Mouse (Mus musculus) hindbrain, embryonic 16.5 days (tissue): ENCODE results near the gene Maea. TPM values are rescaled to one million over a fixed set of nuclear protein-coding genes. Genes with fewer than 3 reads are reported as not detected.
"Not testable (repeated sequence)": the region's sequence is repeated elsewhere in the genome, so short reads cannot be mapped to it uniquely, and the experiment has no call there.

ENCODE experiments used
- ATAC-seq: fragments of 200-750 bp; cut with Nextera tagmentation; 2 replicates; pipeline ENCODE4 v1.8.0; 2017; ENCODE audit warnings: moderate TSS enrichment, moderate library complexity
- H3K27ac ChIP-seq: fragments of 300-500 bp; sonication (generic); 2 replicates; pipeline ENCODE4 v1.5.1; 2014; ENCODE audit warnings: low read depth, mild to moderate bottlenecking, control low read depth, low read length, moderate library complexity
- H3K27me3 ChIP-seq: fragments of 300-500 bp; sonication (generic); replicated peaks from 2 replicates; pipeline ENCODE4 v1.6.1; 2014; ENCODE audit warnings: low read length; ENCODE audit not compliant: control insufficient read depth, insufficient read depth
- H3K36me3 ChIP-seq: fragments of 300-500 bp; sonication (generic); 2 replicates; pipeline ENCODE4 v1.6.1; 2014; ENCODE audit warnings: mild to moderate bottlenecking, low read length, moderate library complexity, mixed read lengths; ENCODE audit not compliant: control insufficient read depth, insufficient read depth
- H3K4me1 ChIP-seq: fragments of 300-500 bp; sonication (generic); 2 replicates; pipeline ENCODE4 v1.6.1; 2014; ENCODE audit warnings: low read depth, low read length; ENCODE audit not compliant: control insufficient read depth, insufficient read depth
- H3K4me2 ChIP-seq: fragments of 300-500 bp; sonication (generic); 2 replicates; pipeline ENCODE4 v1.6.1; 2014; ENCODE audit warnings: mild to moderate bottlenecking, low read length, control low read depth, moderate library complexity
- H3K4me3 ChIP-seq: fragments of 300-500 bp; sonication (generic); 2 replicates; pipeline ENCODE4 v1.5.1; 2014; ENCODE audit warnings: mild to moderate bottlenecking, low read length, control low read depth, moderate library complexity
- H3K9ac ChIP-seq: fragments of 300-500 bp; sonication (generic); 2 replicates; pipeline ENCODE4 v1.6.1; 2014; ENCODE audit warnings: low read depth, mild to moderate bottlenecking, control low read depth, low read length, moderate library complexity
- H3K9me3 ChIP-seq: fragments of 300-500 bp; sonication (generic); 2 replicates; pipeline ENCODE4 v1.6.1; 2014; ENCODE audit warnings: mild to moderate bottlenecking, low read length, moderate library complexity; ENCODE audit not compliant: control insufficient read depth
- WGBS: fragments of 180-500 bp; shearing (Covaris S2); extraction: QIAGEN DNeasy Blood & Tissue Kit; methylation state at CpG from one replicate; pipeline ENCODE4 v1.1.7; 2014; 5-methylcytosine and 5-hydroxymethylcytosine counted together
- polyA plus RNA-seq: library from polyadenylated mRNA; unstranded; fragments of >200 nt; fragmentation: Nextera tagmentation; extraction: Ambion mirVana; gene quantifications from 2 replicates; pipeline ENCODE4 v1.2.1, GENCODE M21; 2015

Maea gene
- polyA plus RNA-seq, 1 experiment from 2014 or later = 142 TPM

DNA sequence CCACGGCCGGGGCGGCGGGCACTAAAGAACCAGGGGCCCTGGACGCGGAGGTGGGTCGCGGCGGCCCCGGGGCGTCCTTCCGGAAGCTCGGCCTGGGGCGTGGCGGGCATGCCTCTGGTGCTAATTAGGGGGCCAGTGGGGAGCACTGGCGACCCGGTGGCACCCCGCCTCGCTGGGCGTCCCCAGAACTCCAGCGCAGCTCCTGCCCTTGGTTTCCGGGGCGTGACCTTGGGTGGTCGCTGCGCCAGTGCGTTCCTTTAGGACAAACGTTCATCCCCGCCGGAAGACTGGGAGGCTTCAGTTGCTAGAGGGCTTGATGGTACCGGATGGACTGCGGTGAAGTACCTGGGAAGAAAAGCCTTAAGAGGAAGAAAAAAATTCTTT is 660 bp downstream of the Maea start:
- WGBS = 0% methylated on average over 25 of the region's 31 CpGs
- ATAC-seq = no peak

DNA sequence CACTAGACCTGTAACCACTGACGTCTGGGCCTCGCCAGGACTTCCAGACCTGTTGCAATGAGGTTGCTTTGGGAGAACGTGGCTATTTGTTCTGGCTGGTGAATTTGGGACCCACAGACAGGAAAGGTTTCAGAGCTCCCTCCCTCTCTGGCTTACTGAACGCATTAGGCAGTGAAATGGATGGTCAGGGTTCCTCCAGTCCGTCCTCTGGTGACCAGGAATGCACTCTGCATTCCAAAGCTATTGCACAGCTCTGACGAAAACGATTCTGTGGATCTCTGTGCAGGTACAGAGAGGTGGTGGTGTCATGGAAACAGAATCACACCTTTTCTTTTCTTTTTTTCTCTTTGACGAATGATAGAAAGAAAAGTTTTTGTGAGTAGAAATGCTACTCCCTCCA is 1.9 kb downstream of the Maea start:
- Histone ChIP-seq H3K27ac (no peak overlapping the region), H3K9me3 (no peaks in the 10 kb centered on the region), H3K4me3 (no peak overlapping the region), H3K4me2 (peak overlapping the region; percentile 88; the same call in 1 of the 2 replicates), H3K9ac (no peak overlapping the region), H3K27me3 (no peaks in the 10 kb centered on the region), H3K4me1 (peaks cover 19% of the 10 kb centered on the region), H3K36me3 (no peaks in the 10 kb centered on the region; the same call in 1 of the 2 replicates)
- ATAC-seq = no peak
- 80% methylated on average over 8 of the region's 8 CpGs for WGBS

More for the DNA sequence above, 660 bp downstream of the Maea start:
- Histone ChIP-seq H3K27me3 (no peaks in the 10 kb centered on the region), H3K9ac (peak overlapping the region; percentile 99), H3K4me2 (peak overlapping the region; percentile 88), H3K27ac (peak overlapping the region; percentile 81), H3K9me3 (no peaks in the 10 kb centered on the region), H3K36me3 (no peaks in the 10 kb centered on the region; the same call in 1 of the 2 replicates), H3K4me3 (peak overlapping the region; percentile 100), H3K4me1 (peaks cover 19% of the 10 kb centered on the region)

DNA sequence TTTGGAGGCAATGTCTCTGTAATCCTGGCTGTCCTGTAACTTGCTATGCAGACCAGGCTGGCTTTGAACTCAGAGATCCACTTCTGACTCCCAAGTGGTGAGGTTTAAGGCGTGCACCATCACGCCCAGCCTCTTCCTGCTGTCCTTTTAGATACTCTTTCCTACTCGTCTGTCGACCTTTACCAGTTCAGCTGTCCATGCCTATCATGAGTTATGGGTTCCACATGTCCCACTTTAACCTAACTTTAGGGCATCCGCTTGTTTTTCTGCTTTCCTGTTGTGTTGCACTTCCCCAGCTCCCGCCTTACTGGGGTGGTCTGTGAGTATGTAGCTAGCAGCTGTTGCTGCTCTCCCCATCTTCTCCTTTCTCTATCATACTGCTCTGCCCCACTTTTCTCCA is 5.9 kb downstream of the Maea start:
- H3K4me2 ChIP-seq = no peak overlapping the region
- WGBS = 90% methylated on average over 6 of the region's 6 CpGs

DNA sequence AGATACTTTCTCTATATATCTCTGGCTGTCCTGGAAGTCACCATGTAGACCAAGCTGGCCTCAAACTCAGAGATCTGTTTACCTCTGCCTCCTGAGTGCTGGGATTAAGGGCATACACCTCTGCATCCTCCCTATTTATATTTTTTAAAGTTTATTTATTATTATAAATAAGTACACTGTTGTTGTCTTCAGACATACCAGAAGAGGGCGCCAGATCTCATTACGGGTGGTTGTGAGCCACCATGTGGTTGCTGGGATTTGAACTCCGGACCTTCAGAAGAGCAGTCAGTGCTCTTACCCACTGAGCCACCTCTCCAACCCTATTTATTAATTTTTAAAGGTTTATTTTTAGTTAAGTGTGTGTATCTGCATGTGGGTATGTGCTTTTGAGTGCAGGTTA is 6.9 kb downstream of the Maea start:
- not testable (repeated sequence) for H3K36me3 ChIP-seq, ATAC-seq, H3K27me3 ChIP-seq, H3K4me1 ChIP-seq, H3K4me2 ChIP-seq, H3K4me3 ChIP-seq, H3K9me3 ChIP-seq, H3K27ac ChIP-seq, H3K9ac ChIP-seq
- WGBS = 76% methylated on average over 3 of the region's 3 CpGs

More for the DNA sequence above, 5.9 kb downstream of the Maea start:
- Histone ChIP-seq H3K36me3 (no peaks in the 10 kb centered on the region; the same call in 1 of the 2 replicates), H3K4me1 (peaks cover 19% of the 10 kb centered on the region), H3K27ac (no peak overlapping the region), H3K27me3 (no peaks in the 10 kb centered on the region), H3K9me3 (no peaks in the 10 kb centered on the region), H3K4me3 (no peak overlapping the region), H3K9ac (no peak overlapping the region)
- ATAC-seq = no peak

DNA sequence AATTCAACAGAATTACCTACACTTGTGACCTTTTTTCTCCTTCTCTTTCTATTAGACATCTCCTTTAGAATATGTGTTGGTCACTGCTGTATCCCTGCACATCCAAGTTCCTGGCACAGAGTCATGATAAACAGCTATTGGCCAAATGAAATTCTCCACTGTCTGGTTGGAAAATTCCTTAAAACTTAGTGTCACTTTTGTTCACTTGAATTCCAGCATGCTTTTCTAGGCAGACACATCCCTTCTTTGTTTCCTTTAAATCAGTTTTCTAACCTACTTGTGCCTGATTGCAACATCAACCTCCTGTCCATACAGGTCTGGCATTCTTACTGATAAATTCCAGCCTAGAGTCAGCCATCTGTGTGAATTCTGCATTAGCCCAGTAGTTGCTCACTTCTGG is 7.5 kb downstream of the Maea start:
- no peak for ATAC-seq
- Histone ChIP-seq H3K9me3 (no peaks in the 10 kb centered on the region), H3K36me3 (no peaks in the 10 kb centered on the region; the same call in 1 of the 2 replicates), H3K27ac (no peak overlapping the region), H3K4me3 (no peak overlapping the region), H3K4me1 (peaks cover 5% of the 10 kb centered on the region; the same call in 1 of the 2 replicates), H3K9ac (no peak overlapping the region), H3K27me3 (no peaks in the 10 kb centered on the region), H3K4me2 (no peak overlapping the region)

DNA sequence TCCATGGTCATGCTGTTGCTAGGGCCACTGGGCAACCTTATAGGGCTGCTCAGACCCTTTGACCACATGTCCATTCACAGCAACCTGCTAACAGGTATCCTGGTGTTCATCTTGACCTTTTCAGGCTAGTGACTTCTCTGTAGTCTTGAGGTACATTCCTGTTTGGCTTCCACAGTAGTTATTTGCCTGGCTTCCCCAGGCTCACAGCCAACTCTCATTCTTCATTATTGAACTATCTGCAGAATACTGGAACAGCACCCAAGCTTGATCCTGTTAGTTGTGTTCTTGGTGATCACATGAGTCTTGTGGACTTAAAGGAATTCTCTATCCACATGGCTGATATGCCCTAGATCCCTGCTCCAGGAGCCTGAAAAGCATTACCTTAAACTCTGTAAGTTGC is 8.3 kb downstream of the Maea start:
- Histone ChIP-seq H3K4me1 (no peaks in the 10 kb centered on the region), H3K27ac (peak overlapping the region; percentile 16; the same call in 1 of the 2 replicates), H3K36me3 (no peaks in the 10 kb centered on the region; the same call in 1 of the 2 replicates), H3K9me3 (no peaks in the 10 kb centered on the region), H3K9ac (no peak overlapping the region), H3K27me3 (no peaks in the 10 kb centered on the region), H3K4me2 (no peak overlapping the region), H3K4me3 (no peak overlapping the region)
- ATAC-seq = no peak

DNA sequence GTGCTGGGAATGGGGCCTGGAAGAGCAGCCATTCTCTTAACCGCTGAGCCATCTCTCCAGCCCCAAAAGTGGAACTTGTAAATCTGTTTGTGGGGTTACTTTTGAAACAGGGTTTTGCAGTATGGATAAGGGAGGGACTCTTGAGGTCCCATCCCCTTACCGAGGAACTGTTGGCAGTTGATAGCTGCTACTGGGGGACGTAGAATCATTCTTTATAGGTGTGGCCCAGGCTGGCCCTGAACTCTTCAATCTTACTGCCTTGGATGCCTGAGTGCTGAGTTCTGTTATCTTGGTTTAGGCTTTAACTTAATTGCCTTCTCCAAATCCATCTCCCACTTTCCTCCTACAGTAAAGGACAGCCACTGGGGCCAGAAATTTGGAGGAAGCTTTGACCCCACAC is 8.8 kb downstream of the Maea start:
- Histone ChIP-seq H3K4me1 (no peaks in the 10 kb centered on the region), H3K27ac (no peak overlapping the region), H3K27me3 (no peaks in the 10 kb centered on the region), H3K9ac (no peak overlapping the region), H3K4me3 (no peak overlapping the region), H3K9me3 (no peaks in the 10 kb centered on the region), H3K36me3 (no peaks in the 10 kb centered on the region; the same call in 1 of the 2 replicates), H3K4me2 (no peak overlapping the region)
- ATAC-seq = no peak
- 97% methylated on average over 3 of the region's 3 CpGs for WGBS

DNA sequence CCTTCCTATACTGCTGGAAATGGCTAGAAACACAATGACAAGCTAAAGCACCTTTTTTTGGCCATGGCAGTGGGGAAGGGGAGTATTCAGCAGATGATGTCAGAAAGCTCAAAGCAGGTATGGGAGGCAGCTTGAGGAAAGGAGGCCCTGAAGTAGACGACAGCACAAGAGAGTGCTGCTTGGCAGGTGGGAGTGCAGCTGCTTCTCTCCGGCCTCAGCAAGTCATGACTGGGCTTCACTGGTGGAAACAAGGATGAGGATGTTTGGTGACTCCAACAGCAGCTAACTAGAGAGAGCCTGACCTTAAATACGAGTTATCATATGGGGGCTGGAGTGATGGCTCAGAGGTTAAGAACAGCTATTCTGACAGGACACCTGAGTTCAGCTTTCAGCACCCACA is 12.3 kb downstream of the Maea start:
- no peak for ATAC-seq
- H3K4me1 ChIP-seq = no peaks in the 10 kb centered on the region
- WGBS = 77% methylated on average over 3 of the region's 3 CpGs
- H3K9ac ChIP-seq = no peak overlapping the region
- no peak overlapping the region for H3K27ac ChIP-seq
- no peak overlapping the region for H3K4me3 ChIP-seq
- H3K9me3 ChIP-seq = no peaks in the 10 kb centered on the region
- no peaks in the 10 kb centered on the region for H3K36me3 ChIP-seq
- no peak overlapping the region for H3K4me2 ChIP-seq
- H3K27me3 ChIP-seq = no peaks in the 10 kb centered on the region

DNA sequence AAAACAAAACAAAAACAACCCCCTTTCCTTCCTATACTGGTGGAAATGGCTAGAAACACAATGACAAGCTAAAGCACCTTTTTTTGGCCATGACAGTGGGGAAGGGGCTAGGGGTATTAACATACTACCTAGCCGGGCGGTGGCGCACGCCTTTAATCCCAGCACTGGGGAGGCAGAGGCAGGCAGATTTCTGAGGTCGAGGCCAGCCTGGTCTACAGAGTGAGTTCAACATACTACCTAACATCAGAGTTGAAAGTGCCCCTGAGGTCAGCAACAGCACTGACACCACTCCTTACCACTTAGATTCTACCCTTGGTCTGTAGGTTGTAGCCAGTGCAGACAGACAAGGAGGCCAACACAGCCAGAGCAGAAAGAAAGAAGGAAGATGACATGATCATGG is 13.9 kb downstream of the Maea start:
- H3K4me2 ChIP-seq = no peak overlapping the region
- H3K36me3 ChIP-seq = no peaks in the 10 kb centered on the region
- no peak overlapping the region for H3K9ac ChIP-seq
- no peaks in the 10 kb centered on the region for H3K4me1 ChIP-seq
- H3K9me3 ChIP-seq = no peaks in the 10 kb centered on the region
- H3K27me3 ChIP-seq = no peaks in the 10 kb centered on the region
- H3K27ac ChIP-seq = no peak overlapping the region
- H3K4me3 ChIP-seq = no peak overlapping the region
- 97% methylated on average over 5 of the region's 5 CpGs for WGBS
- ATAC-seq = no peak

DNA sequence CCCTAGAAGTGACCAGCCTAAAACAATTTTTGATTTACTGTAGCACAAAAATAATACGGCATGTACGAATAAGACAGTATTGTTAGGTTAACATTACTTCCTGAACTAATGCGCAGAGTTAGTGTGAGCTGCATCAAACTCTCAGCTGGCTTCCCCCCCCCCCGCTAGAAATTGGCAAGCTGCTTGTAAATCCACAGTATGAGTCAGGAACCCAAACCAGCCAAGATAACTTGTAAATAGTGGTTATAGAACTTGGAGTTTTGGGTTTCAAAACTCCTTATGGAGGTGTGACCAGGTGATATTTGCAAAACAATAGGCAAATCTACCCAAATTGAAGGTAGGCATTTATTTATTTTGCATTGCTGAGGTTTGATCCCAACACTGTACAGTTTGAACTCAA is 14.4 kb downstream of the Maea start:
- H3K27me3 ChIP-seq = no peaks in the 10 kb centered on the region
- no peak overlapping the region for H3K9ac ChIP-seq
- H3K27ac ChIP-seq = no peak overlapping the region
- H3K4me3 ChIP-seq = no peak overlapping the region
- H3K9me3 ChIP-seq = no peaks in the 10 kb centered on the region
- 70% methylated on average over 4 of the region's 4 CpGs for WGBS
- no peaks in the 10 kb centered on the region for H3K4me1 ChIP-seq
- ATAC-seq = no peak
- no peak overlapping the region for H3K4me2 ChIP-seq
- no peaks in the 10 kb centered on the region for H3K36me3 ChIP-seq
